Mouse (Mus musculus): ENCODE data around the gene LTO1. TPM values are rescaled to one million over a fixed set of nuclear protein-coding genes. Genes with fewer than 3 reads are reported as not detected.
"Not testable (repeated sequence)": the region's sequence is repeated elsewhere in the genome, so short reads cannot be mapped to it uniquely, and the experiment has no call there.

The LTO1 gene
- 35.9 TPM for polyA plus RNA-seq (2021)

GRCm38 (mm10) chr7:144914948-144915750, at the start of gene LTO1:
Gene LTO1 (plus strand): TSS chr7:144915100.
- H3K27me3 ChIP-seq, result no peaks in the 10 kb centered on the region
- in situ Hi-C loops (cut with MboI; ENCODE audit: low pct_unique_long_range_greater_than_20kb), result no loop called here
- no peak for TF ChIP-seq CTCF (IDR thresholded peaks at IDR 0.05)
- ChIA-PET CTCF (no interaction called here), POLR2A (interaction anchor here (0.7 to 1.2 kb wide), 2 partner anchors 11 to 14 kb away, joined by 4 to 5 read pairs; no protein-coding TSS in a partner anchor)
- ATAC-seq (peak; percentile 73), DNase-seq (ENCODE audit: low read depth, low spot score) (peak; percentile 77)

- TF ChIP-seq CTCF (IDR thresholded peaks at IDR 0.05), result no peak
- DNase-seq (ENCODE audit: low read depth, low spot score) (no peak), ATAC-seq (no peak)
- CTCF ChIA-PET, result interaction anchor here (0.6 to 1.2 kb wide), 3 partner anchors 20 to 126 kb away, joined by 3 to 4 read pairs (median 3); no protein-coding TSS in a partner anchor
- POLR2A ChIA-PET, result no interaction called here
- peaks cover 26% of the 10 kb centered on the region for H3K27me3 ChIP-seq
- in situ Hi-C loops (cut with MboI; ENCODE audit: low pct_unique_long_range_greater_than_20kb), result no loop called here
Observed at GRCm38 (mm10) chr7:144867161-144867560, 47.7 kb upstream of the LTO1 start.

GRCm38 (mm10) chr7:144867602-144868001, 47.3 kb upstream of the LTO1 start:
- no peak for ATAC-seq
- ChIA-PET CTCF (interaction anchor here (0.6 to 1.2 kb wide), 3 partner anchors 20 to 125 kb away, joined by 3 to 4 read pairs (median 3); no protein-coding TSS in a partner anchor), POLR2A (no interaction called here)
- no peak for TF ChIP-seq CTCF (IDR thresholded peaks at IDR 0.05)
- peaks cover 22% of the 10 kb centered on the region for H3K27me3 ChIP-seq
- no peak for DNase-seq (ENCODE audit: low read depth, low spot score)
- in situ Hi-C loops (cut with MboI; ENCODE audit: low pct_unique_long_range_greater_than_20kb), result no loop called here

GRCm38 (mm10) chr7:144872420-144872819, 42.5 kb upstream of the LTO1 start:
- in situ Hi-C loops (cut with MboI; ENCODE audit: low pct_unique_long_range_greater_than_20kb), result loop anchor here (10.0 kb wide), 1 partner anchor 158 kb away; no protein-coding TSS in a partner anchor
- CTCF ChIA-PET, result no interaction called here
- no peak for ATAC-seq

GRCm38 (mm10) chr7:144873160-144873559, 41.7 kb upstream of the LTO1 start:
- no peak for TF ChIP-seq CTCF (IDR thresholded peaks at IDR 0.05)
- DNase-seq (ENCODE audit: low read depth, low spot score), result no peak
- POLR2A ChIA-PET, result interaction anchor here (0.6 kb wide), 1 partner anchor 91 kb away, joined by 3 read pairs; no protein-coding TSS in a partner anchor
- H3K27me3 ChIP-seq, result peaks cover 4% of the 10 kb centered on the region
- CTCF ChIA-PET, result no interaction called here
- ATAC-seq, result no peak
- in situ Hi-C loops (cut with MboI; ENCODE audit: low pct_unique_long_range_greater_than_20kb), result loop anchor here (10.0 kb wide), 1 partner anchor 158 kb away; no protein-coding TSS in a partner anchor

More at GRCm38 (mm10) chr7:144872420-144872819, 42.5 kb upstream of the LTO1 start:
- no peak for DNase-seq (ENCODE audit: low read depth, low spot score)
- TF ChIP-seq CTCF (IDR thresholded peaks at IDR 0.05), result no peak
- POLR2A ChIA-PET, result no interaction called here
- H3K27me3 ChIP-seq, result peaks cover 7% of the 10 kb centered on the region

- TF ChIP-seq CTCF (IDR thresholded peaks at IDR 0.05), result no peak
- ATAC-seq (no peak), DNase-seq (ENCODE audit: low read depth, low spot score) (no peak)
- ChIA-PET POLR2A (no interaction called here), CTCF (no interaction called here)
- peaks cover 4% of the 10 kb centered on the region for H3K27me3 ChIP-seq
- in situ Hi-C loops (cut with MboI; ENCODE audit: low pct_unique_long_range_greater_than_20kb), result loop anchor here (10.0 kb wide), 1 partner anchor 159 kb away; no protein-coding TSS in a partner anchor
Observed at GRCm38 (mm10) chr7:144874226-144874625, 40.7 kb upstream of the LTO1 start.

DNA sequence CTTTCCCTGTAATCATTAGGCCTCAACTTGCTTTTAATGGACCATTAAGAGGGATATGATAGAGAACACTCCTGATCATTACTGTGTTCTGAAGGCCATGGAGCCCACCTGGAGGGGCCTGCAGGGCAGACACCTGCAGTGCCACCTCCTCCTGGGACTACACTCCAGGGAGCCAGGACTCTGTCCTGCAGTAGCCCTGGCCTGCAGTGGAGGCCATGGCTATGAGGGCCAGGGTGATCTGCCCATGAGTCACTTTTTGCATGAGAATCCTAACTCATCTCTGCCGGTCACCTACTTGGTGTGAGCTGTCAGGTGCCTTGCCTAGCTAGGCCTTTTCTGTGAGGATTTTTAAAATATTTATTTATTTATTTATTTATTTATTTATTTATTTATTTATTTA, 36.5 kb upstream of the LTO1 start:
- no peak for ATAC-seq
- H3K27me3 ChIP-seq, result peaks cover 4% of the 10 kb centered on the region
- POLR2A ChIA-PET, result no interaction called here
- no peak for TF ChIP-seq CTCF (IDR thresholded peaks at IDR 0.05)
- DNase-seq (ENCODE audit: low read depth, low spot score), result no peak
- in situ Hi-C loops (cut with MboI; ENCODE audit: low pct_unique_long_range_greater_than_20kb), result loop anchor here (10.0 kb wide), 1 partner anchor 164 kb away; no protein-coding TSS in a partner anchor
- CTCF ChIA-PET, result no interaction called here

DNA sequence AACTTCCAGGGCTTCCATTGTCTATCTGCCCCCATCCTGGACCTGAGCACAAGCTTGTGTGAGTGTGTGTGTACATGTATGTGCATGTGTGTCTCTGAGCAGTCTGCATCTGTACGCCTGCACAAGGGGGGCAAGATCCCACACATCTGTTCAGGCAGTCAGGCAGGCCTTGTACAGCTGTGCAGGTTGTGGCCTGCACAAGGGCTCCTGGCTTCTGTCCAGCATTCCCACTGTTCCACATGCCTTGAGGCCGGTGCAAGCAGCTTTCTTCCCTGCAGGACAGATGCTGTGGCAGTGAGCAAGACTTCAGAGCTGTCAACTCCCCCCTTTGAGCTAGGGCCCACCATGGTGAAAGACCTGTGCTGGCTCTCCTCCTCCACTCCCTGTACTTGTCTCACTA, 31.8 kb upstream of the LTO1 start:
- TF ChIP-seq CTCF (IDR thresholded peaks at IDR 0.05), result no peak
- in situ Hi-C loops (cut with MboI; ENCODE audit: low pct_unique_long_range_greater_than_20kb), result no loop called here
- no peak for DNase-seq (ENCODE audit: low read depth, low spot score)
- CTCF ChIA-PET, result no interaction called here
- POLR2A ChIA-PET, result no interaction called here
- H3K27me3 ChIP-seq, result no peaks in the 10 kb centered on the region
- ATAC-seq, result no peak

DNA sequence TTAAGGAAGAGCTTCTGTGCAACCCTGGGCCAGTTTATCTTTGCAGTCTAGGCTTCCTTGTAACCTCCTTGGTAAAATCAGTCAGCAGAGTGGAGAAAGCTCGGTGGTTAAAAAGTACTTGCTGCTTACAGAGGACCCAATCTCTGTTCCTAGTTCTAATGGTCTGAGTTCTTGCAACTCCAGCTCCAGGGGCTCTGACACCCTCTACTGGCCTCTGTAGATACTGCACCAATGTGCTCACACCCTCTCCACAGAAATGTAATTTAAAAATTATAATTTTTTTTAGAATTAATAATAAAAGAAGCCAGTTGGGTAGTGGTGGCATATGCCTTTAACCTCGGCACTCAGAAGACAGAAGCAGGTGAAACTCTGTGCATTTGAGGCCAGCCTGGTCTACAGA, 27.2 kb upstream of the LTO1 start:
- ChIA-PET CTCF (interaction anchor here (1.0 to 1.2 kb wide), 3 partner anchors 20 to 300 kb away, joined by 3 to 4 read pairs (median 3); no protein-coding TSS in a partner anchor), POLR2A (no interaction called here)
- ATAC-seq (no peak), DNase-seq (ENCODE audit: low read depth, low spot score) (no peak)
- H3K27me3 ChIP-seq, result no peaks in the 10 kb centered on the region
- in situ Hi-C loops (cut with MboI; ENCODE audit: low pct_unique_long_range_greater_than_20kb), result no loop called here
- no peak for TF ChIP-seq CTCF (IDR thresholded peaks at IDR 0.05)

DNA sequence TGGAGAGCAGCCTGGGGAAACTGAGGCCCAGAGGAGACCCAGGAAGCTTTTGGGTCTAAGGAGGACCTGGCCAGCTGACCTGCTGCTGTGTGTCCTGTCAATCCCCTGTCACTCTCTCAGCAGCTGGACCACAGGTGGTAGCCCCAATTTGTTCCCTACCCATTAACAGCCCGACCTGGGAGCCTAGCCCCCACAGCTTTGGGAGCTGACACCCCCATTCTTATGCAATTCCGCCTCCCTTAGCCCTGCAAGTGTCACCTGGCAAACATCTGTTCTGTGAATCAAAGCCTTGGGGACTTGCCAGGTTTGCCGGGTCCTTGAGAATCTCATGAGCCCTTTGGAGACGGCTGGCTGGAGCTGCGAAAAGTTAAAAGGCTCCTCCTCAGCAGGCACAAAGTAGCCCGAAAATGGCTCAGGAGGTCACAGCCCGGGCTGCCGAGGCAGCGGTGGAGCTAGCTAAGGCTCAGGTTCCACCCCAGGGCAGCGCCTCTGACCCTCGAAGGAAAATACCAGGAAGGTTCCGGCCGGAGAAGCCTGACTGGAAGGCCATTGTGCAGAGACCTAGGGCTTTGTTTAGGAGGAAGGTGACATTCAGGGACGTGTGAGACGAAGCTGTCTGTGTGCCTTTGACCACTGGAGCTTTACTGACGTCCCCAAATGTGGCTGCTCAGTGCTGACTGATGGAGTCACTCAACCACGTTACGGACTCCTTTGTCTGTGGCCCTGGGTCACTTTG, 26.2 kb upstream of the LTO1 start:
- no peak for DNase-seq (ENCODE audit: low read depth, low spot score)
- POLR2A ChIA-PET, result no interaction called here
- CTCF ChIA-PET, result interaction anchor here (1.1 kb wide), 1 partner anchor 106 kb away, joined by 3 read pairs; no protein-coding TSS in a partner anchor
- no peak for ATAC-seq
- H3K27me3 ChIP-seq, result no peaks in the 10 kb centered on the region
- TF ChIP-seq CTCF (IDR thresholded peaks at IDR 0.05), result no peak
- in situ Hi-C loops (cut with MboI; ENCODE audit: low pct_unique_long_range_greater_than_20kb), result no loop called here

DNA sequence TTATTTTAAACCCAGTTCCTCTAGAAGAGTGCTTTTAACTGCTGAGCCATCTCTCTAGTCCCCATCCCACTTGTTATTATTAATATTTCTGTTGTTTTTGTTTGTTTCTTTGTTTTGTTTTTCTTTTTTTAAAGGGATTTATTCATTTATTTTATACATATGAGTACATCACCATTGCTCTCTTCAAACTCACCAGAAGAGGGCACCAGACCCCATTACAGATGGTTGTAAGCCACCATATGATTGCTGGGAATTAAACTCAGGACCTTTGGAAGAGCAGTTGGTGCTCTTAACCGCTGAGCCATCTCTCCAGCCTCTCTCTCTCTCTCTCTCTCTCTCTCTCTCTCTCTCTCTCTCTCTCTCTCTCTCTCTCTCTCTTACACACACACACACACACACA, 24.2 kb upstream of the LTO1 start:
- DNase-seq (ENCODE audit: low read depth, low spot score); CTCF ChIA-PET; H3K27me3 ChIP-seq; POLR2A ChIA-PET; ATAC-seq: not testable (repeated sequence)
- in situ Hi-C loops (cut with MboI; ENCODE audit: low pct_unique_long_range_greater_than_20kb), result loop anchor here (5.0 kb wide), 1 partner anchor 188 kb away; no protein-coding TSS in a partner anchor

Measured in Patski (cell line).